Mouse (Mus musculus) liver, embryonic 11.5 days (tissue): ENCODE measurements around the gene Tceanc. TPM values are rescaled to one million over a fixed set of nuclear protein-coding genes. Genes with fewer than 3 reads are reported as not detected.
A peak's percentile ranks its signal among the peaks of the same experiment; 100 is the strongest.
"Not testable (repeated sequence)": the region's sequence is repeated elsewhere in the genome, so short reads cannot be mapped to it uniquely, and the experiment has no call there.

Source experiments
- ATAC-seq: fragments of 200-750 bp; cut with Nextera tagmentation; replicated peaks from 2 replicates; pipeline ENCODE4 v1.8.0; 2017; ENCODE audit warnings: moderate number of reproducible peaks, mild to moderate bottlenecking, moderate TSS enrichment, moderate library complexity; ENCODE audit not compliant: low FRiP score
- DNase-seq: peaks from one replicate; pipeline ENCODE4 v3.0.0-alpha.2; 2017; ENCODE audit warnings: low spot score
- H3K27ac ChIP-seq: fragments of 300-500 bp; sonication (generic); 2 replicates; pipeline ENCODE4 v1.5.1; 2014; ENCODE audit warnings: mild to moderate bottlenecking, low read depth, low read length, control low read depth
- H3K27me3 ChIP-seq: fragments of 300-500 bp; sonication (generic); replicated peaks from 2 replicates; pipeline ENCODE4 v1.6.1; 2014; ENCODE audit warnings: low read length, mixed read lengths; ENCODE audit not compliant: control insufficient read depth, insufficient read depth
- H3K36me3 ChIP-seq: fragments of 300-500 bp; sonication (generic); 2 replicates; pipeline ENCODE4 v1.6.1; 2014; ENCODE audit warnings: mild to moderate bottlenecking, low read length, moderate library complexity, mixed read lengths; ENCODE audit not compliant: control insufficient read depth, insufficient read depth
- H3K4me1 ChIP-seq: fragments of 300-500 bp; sonication (generic); replicated peaks from 2 replicates; pipeline ENCODE4 v1.6.1; 2014; ENCODE audit warnings: low read length, mixed read lengths; ENCODE audit not compliant: control insufficient read depth, insufficient read depth
- H3K4me2 ChIP-seq: fragments of 300-500 bp; sonication (generic); 2 replicates; pipeline ENCODE4 v1.6.1; 2014; ENCODE audit warnings: mild to moderate bottlenecking, control low read depth, moderate library complexity
- H3K4me3 ChIP-seq: fragments of 300-500 bp; sonication (generic); 2 replicates; pipeline ENCODE4 v1.5.1; 2014; ENCODE audit warnings: low read depth, low read length, control low read depth
- H3K9ac ChIP-seq: fragments of 300-500 bp; sonication (generic); 2 replicates; pipeline ENCODE4 v1.6.1; 2014; ENCODE audit warnings: low read depth, low read length, control low read depth
- H3K9me3 ChIP-seq: fragments of 300-500 bp; sonication (generic); 2 replicates; pipeline ENCODE4 v1.6.1; 2016; ENCODE audit warnings: low read length, inconsistent platforms, mixed read lengths; ENCODE audit not compliant: control insufficient read depth
- WGBS: fragments of 180-500 bp; shearing (Covaris S2); extraction: QIAGEN DNeasy Blood & Tissue Kit; methylation state at CpG from one replicate; pipeline ENCODE4 v1.1.7; 2014; 5-methylcytosine and 5-hydroxymethylcytosine counted together
- polyA plus RNA-seq: library from polyadenylated mRNA; unstranded; fragments of >200 nt; fragmentation: Nextera tagmentation; extraction: Ambion mirVana; gene quantifications from 2 replicates; pipeline ENCODE4 v1.2.1, GENCODE M21; 2014

Tceanc gene
- polyA plus RNA-seq, 1 experiment from 2014 or later = 6.0 TPM

- H3K4me3 ChIP-seq = no peak overlapping the region
These were observed 13.3 kb upstream of the Tceanc start for GRCm38 (mm10) chrX:166531671-166532070.

GRCm38 (mm10) chrX:166528126-166528525 lies 9.8 kb upstream of the Tceanc start:
- ATAC-seq (no peak), DNase-seq (no peak)
- H3K27me3 ChIP-seq = no peaks in the 10 kb centered on the region
- 78% methylated on average over 3 of the region's 3 CpGs for WGBS
- no peaks in the 10 kb centered on the region for H3K4me1 ChIP-seq
- no peak overlapping the region for H3K27ac ChIP-seq
- no peak overlapping the region for H3K9ac ChIP-seq
- H3K36me3 ChIP-seq = no peaks in the 10 kb centered on the region
- H3K4me3 ChIP-seq = no peak overlapping the region
- H3K4me2 ChIP-seq = no peak overlapping the region
- no peaks in the 10 kb centered on the region for H3K9me3 ChIP-seq

More at GRCm38 (mm10) chrX:166531671-166532070, 13.3 kb upstream of the Tceanc start:
- no peak for DNase-seq
- ATAC-seq = no peak
- Histone ChIP-seq H3K36me3 (no peaks in the 10 kb centered on the region), H3K9ac (no peak overlapping the region), H3K27ac (no peak overlapping the region), H3K9me3 (no peaks in the 10 kb centered on the region), H3K27me3 (no peaks in the 10 kb centered on the region), H3K4me2 (no peak overlapping the region), H3K4me1 (no peaks in the 10 kb centered on the region)
- WGBS = 50% methylated on average over 6 of the region's 6 CpGs

GRCm38 (mm10) chrX:166525637-166526315 lies 7.4 kb upstream of the Tceanc start:
- Histone ChIP-seq H3K27me3 (no peaks in the 10 kb centered on the region), H3K9me3 (no peaks in the 10 kb centered on the region)
- no peak for DNase-seq

GRCm38 (mm10) chrX:166520782-166521181 lies 2.4 kb upstream of the Tceanc start:
- Histone ChIP-seq H3K4me3 (no peak overlapping the region), H3K9me3 (no peaks in the 10 kb centered on the region), H3K4me1 (no peaks in the 10 kb centered on the region), H3K4me2 (no peak overlapping the region), H3K27ac (no peak overlapping the region), H3K36me3 (no peaks in the 10 kb centered on the region), H3K9ac (no peak overlapping the region), H3K27me3 (no peaks in the 10 kb centered on the region)
- 79% methylated on average over 5 of the region's 5 CpGs for WGBS
- DNase-seq (no peak), ATAC-seq (no peak)

More at GRCm38 (mm10) chrX:166525637-166526315, 7.4 kb upstream of the Tceanc start:
- Histone ChIP-seq H3K36me3 (no peaks in the 10 kb centered on the region), H3K4me1 (no peaks in the 10 kb centered on the region), H3K4me2 (no peak overlapping the region), H3K27ac (no peak overlapping the region), H3K9ac (no peak overlapping the region), H3K4me3 (no peak overlapping the region)
- WGBS = 87% methylated on average over 2 of the region's 2 CpGs
- no peak for ATAC-seq

GRCm38 (mm10) chrX:166516631-166517030 lies 1.7 kb downstream of the Tceanc start:
- H3K9ac ChIP-seq = no peak overlapping the region
- no peaks in the 10 kb centered on the region for H3K27me3 ChIP-seq
- no peaks in the 10 kb centered on the region for H3K4me1 ChIP-seq
- DNase-seq = no peak
- no peaks in the 10 kb centered on the region for H3K9me3 ChIP-seq
- no peak overlapping the region for H3K4me2 ChIP-seq
- no peak overlapping the region for H3K27ac ChIP-seq
- ATAC-seq = no peak
- H3K36me3 ChIP-seq = no peaks in the 10 kb centered on the region
- WGBS = 70% methylated on average over 1 of the region's 1 CpGs
- no peak overlapping the region for H3K4me3 ChIP-seq

GRCm38 (mm10) chrX:166515923-166516322 lies 2.4 kb downstream of the Tceanc start:
- Histone ChIP-seq H3K4me3 (no peak overlapping the region), H3K9ac (no peak overlapping the region)
- WGBS = 64% methylated on average over 3 of the region's 3 CpGs

GRCm38 (mm10) chrX:166514035-166514434 lies 4.3 kb downstream of the Tceanc start:
- H3K9me3 ChIP-seq, H3K4me1 ChIP-seq, H3K27ac ChIP-seq, H3K36me3 ChIP-seq, H3K4me3 ChIP-seq, DNase-seq, H3K27me3 ChIP-seq, ATAC-seq, H3K9ac ChIP-seq: not testable (repeated sequence)
- 18% methylated on average over 12 of the region's 12 CpGs for WGBS
- H3K4me2 ChIP-seq = peak overlapping the region; percentile 47

More at GRCm38 (mm10) chrX:166515923-166516322, 2.4 kb downstream of the Tceanc start:
- no peaks in the 10 kb centered on the region for H3K27me3 ChIP-seq
- ATAC-seq (no peak), DNase-seq (no peak)
- H3K27ac ChIP-seq = no peak overlapping the region
- no peaks in the 10 kb centered on the region for H3K36me3 ChIP-seq
- H3K4me1 ChIP-seq = no peaks in the 10 kb centered on the region
- H3K9me3 ChIP-seq = no peaks in the 10 kb centered on the region
- no peak overlapping the region for H3K4me2 ChIP-seq

- H3K27ac ChIP-seq = no peak overlapping the region
- no peak overlapping the region for H3K4me3 ChIP-seq
- no peaks in the 10 kb centered on the region; the same call in 1 of the 2 replicates for H3K27me3 ChIP-seq
- 0 out of 2 replicates have a peak, but pooled peaks have one; percentile 16 for ATAC-seq
- no peak for DNase-seq
- no peaks in the 10 kb centered on the region for H3K4me1 ChIP-seq
- H3K9ac ChIP-seq = no peak overlapping the region
- 85% methylated on average over 4 of the region's 4 CpGs for WGBS
- H3K36me3 ChIP-seq = no peaks in the 10 kb centered on the region
- no peak overlapping the region for H3K4me2 ChIP-seq
- H3K9me3 ChIP-seq = no peaks in the 10 kb centered on the region
These were observed 6.3 kb downstream of the Tceanc start for GRCm38 (mm10) chrX:166512071-166512470.

- H3K27me3 ChIP-seq = no peaks in the 10 kb centered on the region; the same call in 1 of the 2 replicates
- DNase-seq (no peak), ATAC-seq (no peak)
- no peak overlapping the region for H3K27ac ChIP-seq
- no peaks in the 10 kb centered on the region for H3K4me1 ChIP-seq
- H3K4me2 ChIP-seq = peak overlapping the region; percentile 59
- no peak overlapping the region for H3K4me3 ChIP-seq
- no peaks in the 10 kb centered on the region for H3K36me3 ChIP-seq
- H3K9me3 ChIP-seq = no peaks in the 10 kb centered on the region
- no peak overlapping the region for H3K9ac ChIP-seq
These were observed 7.3 kb downstream of the Tceanc start for GRCm38 (mm10) chrX:166511107-166511506.
